Mouse (Mus musculus) mouse trophoblast stem cell (cell line): ENCODE data around the gene Slc25a26.

ENCODE experiments used
- in situ Hi-C, 2 experiments: fragments of 300-500 bp; cut with MseI, MboI; formaldehyde crosslinking; loops; 2 replicates in 1 of 2; 3 replicates in 1 of 2; pipeline ENCODE4 v1.15.1; 2025

Gene Slc25a26

DNA sequence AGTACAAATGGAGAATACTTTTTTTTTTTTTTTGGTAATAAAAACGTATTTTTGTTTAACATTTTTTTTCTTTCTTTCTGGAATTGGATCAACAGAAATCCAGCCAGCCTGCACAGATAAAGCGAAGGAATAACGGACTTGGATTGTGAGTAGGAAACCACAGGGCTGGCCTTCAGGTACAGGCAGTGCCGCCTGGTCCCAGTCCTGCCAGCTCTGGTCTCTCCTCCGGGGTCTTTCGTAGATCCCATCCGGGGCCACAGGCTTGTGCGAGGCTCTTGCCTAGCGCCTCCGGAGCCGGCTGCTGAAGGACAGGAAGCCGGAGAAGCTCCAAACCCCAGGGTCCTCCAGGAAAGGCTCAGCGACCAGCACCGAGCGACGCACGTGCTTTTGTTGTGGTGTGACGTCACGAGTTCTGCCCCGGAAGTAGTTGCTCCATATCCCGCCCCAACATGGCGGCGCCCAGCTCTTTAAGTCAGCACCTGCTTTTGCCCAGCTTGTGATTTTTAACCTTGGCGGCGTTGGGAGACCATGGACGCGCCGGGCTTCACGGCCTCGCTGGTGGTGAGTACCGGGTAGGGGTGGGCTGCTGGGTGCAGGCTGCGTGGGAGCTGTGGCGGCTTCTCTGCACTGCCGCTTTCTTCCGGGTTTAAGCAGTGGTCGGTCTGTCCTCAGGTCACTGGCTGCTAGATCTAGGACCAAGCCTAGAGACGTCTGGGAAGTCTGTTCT lies at the start of gene Slc25a26:
TSS of gene Slc25a26 (plus strand) at position 435 of the 727 bp plus-strand sequence.
- in situ Hi-C loops: no loop called here

DNA sequence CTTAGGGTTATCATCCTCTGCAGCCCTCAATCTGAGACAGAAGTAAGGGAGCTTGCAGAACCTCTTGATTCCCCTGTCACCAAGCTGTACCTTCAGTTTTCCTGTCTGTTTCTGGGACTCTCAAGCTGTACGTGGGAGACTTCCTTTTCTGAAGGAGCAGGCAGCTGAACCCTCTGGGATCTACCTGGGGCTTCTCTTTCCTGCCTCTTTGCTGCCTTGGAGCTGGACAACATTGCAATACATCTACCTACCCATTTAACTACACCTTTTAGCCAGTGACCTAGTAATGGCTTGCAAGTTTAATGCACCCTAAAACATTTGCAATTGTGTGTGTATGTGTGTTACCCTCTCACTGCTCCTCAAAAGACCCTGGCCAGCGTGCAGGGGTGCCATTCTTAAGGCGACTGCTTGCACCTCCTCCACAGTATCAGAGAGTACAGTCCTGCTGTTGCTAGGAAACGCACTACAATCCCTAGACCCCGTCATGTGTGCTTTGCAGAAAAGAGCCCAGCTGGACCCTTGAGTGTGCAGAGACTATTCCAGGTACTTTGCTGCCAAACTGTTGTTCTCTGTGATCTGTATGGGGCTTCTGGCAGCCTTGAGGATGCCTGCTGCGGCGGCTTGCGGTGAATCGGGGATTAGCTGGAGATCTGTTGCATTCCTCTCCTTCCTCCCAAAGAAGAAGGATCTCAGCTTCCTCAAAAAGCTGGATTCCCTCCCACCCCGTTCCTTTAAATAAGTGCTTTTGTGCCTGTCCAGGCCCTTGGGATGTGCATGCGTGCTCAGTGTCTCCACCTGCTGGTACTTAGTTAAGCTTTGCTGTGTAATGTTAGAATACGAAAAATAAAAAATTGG lies 35.9 kb upstream of the Slc25a26 start:
- in situ Hi-C loops: no loop called here

DNA sequence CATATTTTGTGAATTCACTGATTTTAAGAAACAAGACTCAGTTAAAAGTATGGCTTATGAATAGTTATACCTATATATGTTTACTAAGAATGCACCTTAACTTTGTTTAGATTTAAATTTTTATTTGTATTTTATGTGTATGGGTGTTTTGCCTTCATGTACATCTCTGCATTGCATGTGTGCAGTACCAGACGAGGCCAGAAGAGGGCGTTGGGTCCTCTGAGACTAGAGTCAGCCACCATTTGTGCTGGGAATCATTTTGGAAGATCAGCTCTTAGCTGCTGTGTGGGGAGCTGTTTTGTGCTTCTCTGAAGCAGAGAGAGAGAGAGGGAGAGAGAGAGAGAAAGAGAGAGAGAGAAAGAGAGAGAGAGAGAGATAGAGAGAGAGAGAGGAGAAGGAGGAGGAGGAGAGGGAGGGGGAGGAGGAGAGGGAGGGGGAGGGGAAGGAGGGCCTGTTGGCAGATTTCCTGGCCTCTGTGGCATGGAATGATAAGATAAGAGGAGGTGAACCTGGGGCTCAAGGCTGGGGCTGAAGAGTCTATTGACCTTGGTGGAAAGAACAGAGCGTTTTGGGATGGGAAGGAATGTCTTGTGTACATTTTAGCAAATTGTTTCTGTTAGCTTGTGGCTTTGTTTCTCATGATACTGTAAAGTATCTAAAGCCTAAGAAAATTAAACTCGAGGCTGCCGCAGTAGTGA lies 33.5 kb upstream of the Slc25a26 start:
- in situ Hi-C loops: no loop called here

DNA sequence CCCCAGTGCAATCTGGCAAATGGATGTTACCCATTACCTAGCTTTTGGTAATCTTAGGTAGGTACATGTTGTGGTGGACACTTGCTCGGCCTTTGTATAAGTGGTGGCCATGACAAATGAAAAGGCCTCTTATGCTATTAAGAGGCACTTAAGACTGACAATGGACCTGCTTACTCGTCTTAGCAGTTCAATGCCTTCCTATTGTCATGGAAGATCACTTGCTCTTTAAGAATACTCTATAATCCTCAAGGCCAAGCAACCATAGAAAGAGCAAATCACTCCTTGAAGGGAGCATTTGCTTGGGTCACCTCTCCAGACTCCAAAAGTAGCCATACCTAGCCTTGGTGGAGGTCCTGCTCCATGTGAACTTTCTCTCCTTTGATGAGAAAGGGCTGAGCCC lies 7.4 kb upstream of the Slc25a26 start:
- in situ Hi-C loops: no loop called here

DNA sequence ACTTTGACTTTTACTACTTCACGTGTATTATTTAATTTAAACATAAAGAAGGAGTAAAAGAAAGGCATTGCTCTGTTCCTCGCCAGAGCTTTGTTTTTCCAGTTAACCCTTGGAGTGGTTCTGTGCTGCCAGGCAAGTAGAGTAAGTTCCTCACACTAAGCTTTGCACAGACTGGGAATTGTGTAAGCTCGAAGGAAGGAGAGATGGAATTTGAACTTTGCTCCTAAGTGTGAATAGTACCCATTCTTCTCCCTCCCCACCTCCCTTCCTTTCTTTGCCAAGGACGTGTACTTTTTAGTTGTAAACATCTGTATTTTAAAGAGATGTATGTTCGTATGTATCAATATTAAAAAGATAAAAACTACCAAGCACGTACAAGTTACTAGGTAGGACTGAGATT lies 3.8 kb downstream of the Slc25a26 start:
- in situ Hi-C loops: no loop called here

DNA sequence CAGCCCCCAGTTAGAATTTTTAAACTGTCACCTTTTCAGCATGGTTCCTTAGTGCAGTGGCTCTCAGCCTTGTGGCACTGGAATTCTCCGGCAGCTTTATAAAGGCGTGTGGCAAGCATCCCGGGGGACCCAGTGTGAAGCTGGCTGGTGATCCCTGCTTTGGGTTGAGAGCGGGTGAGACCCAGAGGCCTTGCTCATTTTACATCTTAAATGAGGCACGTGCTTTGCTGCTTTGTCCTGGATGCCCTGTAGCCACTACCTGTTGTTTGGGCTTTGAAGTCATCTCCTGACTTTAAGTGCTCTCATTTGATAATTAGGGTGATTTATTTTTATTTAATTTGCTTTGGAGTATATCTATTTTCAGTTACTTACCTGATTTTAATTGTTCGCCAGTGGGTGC lies 7.8 kb downstream of the Slc25a26 start:
- in situ Hi-C loops: no loop called here

DNA sequence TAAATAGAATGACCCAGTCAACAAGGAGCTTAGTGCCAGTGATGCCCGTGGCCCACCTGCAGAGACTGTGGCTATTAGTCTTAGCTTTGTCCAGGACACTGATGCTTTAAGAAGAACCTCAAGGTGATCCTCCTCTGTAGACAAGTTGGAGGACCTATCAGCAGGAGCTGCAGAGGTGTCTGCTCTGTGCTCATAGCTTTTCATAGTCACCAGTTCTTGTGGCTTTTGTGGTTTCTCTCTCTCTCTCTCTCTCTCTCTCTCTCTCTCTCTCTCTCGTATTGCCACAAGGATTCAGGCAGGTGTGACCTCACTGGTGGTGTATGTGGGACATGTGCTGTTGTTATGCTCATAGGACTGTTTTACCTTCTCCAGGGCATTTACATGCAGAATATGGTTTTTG lies 8.7 kb downstream of the Slc25a26 start:
- in situ Hi-C loops: no loop called here

DNA sequence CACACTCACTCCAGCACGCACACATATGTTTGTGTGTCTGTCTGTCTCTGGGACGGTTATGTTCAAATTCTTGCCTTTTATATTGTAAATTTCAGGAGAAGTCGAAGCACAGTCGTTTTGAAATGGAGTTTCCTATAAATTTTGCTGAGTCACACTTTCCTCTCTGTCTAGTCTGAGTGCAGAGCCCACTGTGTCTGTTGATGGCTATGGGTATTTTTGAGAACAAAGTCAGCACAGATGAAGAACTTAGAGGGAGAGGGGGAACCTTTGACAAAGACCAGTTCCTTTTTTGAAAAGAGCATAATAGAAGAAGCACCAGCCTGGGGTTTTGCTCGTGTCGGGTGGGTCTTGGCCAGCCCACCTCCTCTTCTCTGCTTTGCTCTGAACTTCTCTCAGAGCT lies 9.1 kb downstream of the Slc25a26 start:
- in situ Hi-C loops: no loop called here

DNA sequence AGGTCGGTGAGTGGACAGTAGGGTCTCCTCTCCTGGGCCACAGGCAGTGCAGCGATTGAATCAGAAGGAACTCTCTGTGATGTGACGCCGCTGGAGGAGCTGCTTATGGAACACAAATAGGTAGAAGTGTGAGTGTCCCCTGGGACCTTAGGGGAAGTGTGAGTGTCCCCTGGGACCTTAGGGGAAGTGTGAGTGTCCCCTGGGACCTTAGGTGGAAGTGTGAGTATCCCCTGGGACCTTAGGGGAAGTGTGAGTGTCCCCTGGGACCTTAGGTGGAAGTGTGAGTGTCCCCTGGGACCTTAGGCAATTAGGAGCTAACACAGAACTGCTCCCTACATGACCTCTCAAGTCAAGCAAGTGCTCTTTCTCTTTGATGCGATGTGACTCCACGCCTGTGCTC lies 18.0 kb downstream of the Slc25a26 start:
- in situ Hi-C loops: no loop called here

DNA sequence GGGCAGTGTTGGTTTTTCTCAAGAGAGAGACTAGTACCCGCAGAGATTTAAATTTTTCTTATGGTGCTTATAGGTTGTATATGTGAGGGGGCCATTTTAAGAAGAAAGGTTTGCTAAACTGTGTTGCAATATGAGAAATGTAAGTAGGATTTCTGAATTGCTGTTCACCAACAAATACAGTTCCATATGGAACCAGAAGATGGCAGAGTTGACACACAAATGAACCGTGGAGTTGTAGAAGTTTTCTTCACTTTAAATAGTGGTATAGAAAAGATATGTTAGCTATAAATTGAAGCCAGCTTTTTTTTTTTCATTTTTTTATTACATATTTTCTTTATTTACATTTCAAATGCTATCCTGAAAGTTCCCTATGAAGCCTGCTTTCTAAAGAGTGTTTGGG lies 24.2 kb downstream of the Slc25a26 start:
- in situ Hi-C loops: no loop called here

DNA sequence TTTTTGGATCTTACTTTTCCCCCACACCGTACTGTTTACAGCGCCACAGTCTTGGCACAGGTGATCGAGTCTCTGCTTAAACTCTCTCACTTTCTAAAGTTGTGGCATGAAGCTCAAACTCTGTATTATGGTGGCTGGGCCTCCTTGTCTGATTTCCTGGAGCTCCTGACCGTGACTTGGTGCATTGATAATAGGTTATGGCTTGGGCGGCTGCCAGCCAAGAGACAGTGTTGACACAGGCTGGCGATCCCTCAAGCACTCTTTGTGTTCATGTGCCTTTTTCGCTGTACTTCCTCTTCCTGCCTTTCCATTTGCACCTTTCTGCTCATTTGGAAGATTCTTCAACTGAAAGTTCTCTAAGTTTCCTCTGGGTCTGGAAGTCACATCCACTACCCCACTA lies 30.6 kb downstream of the Slc25a26 start:
- in situ Hi-C loops: no loop called here

DNA sequence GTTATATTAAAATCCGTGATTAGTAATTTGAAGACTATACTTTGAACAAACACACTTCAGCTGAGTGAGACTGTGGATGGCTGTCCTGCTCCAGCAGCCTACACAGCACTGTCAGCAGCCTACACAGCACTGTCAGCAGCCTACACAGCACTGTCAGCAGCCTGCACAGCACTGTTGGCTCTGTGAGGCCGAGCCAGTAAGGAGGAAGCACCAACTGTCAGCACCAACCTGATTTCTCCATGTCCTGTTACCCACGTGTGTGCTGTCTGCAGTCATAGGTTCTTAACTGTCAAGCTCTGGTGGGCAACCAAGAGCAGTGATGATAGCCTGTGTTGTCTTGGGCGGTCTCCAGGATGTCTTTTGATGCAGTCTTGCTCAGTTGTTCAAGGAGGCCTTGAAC lies 32.0 kb downstream of the Slc25a26 start:
- in situ Hi-C loops: no loop called here

DNA sequence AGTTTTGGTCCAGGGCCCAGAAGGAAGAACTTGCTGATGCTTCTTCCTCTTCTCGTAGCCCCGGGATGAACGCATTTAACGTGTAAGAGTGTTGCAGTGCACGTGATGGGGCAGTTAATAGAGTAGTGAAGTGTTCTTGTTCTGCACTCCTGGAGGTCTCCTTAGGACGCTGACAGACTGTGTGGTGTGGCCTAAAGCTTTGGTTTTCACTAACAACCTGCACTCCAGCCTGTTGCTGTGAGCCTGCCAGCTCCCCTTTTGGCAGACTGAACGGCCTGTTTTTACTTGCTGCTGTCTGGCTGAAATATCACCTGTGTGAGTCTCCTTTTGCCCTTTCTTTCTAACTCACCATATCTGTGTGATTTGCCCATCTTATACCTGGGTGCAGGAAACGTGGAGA lies 36.3 kb downstream of the Slc25a26 start:
- in situ Hi-C loops: no loop called here

DNA sequence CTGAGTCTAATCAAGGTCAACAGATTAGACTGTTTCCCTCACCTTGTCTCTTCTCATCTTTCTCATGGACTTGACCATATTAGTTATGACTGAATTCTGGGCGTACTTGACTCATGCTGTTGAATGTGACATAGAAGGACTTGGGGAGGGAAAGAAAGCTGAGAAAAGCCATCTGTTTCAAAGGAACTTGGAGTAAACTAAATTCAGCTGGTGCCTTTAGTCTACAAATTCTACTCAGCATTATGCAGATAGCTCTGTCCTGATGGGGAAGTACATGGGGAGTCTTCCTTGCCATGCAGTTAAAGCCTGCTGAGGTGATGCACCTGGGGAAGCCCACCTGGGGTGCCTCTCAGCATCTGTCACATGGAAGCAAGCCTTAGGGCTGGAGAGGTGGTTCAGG lies 37.5 kb downstream of the Slc25a26 start:
- in situ Hi-C loops: no loop called here

DNA sequence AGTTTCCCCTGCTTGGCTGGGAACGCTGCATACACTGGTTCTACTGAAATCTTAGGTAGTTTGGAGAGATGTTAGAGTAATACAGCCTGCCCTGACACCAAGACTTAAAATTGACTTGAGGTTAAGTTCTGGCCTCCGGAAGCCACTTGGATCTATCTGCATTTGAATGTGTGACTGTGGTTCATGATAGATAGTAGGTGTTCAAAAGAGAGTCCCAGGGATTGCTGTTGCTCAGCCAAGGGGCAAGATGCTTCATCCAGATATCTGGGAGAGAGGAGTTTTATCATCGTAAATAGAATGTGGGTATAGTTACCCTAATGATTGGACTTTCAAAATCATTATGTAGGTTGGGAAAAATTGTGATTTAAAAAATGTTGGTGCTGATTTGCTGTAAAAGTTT lies 40.0 kb downstream of the Slc25a26 start:
- in situ Hi-C loops: loop anchor here (10.0 kb wide), 2 partner anchors 435 to 445 kb away; no protein-coding TSS in a partner anchor

DNA sequence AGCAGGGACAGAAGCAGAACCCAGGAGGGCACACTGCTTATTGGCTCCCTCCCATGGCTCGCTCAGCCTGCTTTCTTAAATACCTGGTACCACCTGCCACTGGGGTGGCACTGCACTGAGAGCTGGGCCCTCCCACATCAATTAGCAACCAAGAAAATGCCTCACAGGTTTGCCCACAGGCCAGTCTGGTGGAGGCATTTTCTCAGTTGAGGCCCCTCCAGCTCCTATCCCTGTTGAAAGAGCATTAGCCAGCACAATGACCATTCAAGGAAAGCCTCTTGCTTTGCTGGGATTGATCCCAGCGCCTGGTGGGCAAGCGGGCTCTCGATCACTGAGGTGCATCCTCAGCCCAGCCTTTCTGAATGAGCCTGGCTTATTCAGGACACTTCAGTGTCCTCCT lies 40.5 kb downstream of the Slc25a26 start:
- in situ Hi-C loops: loop anchor here (10.0 kb wide), 2 partner anchors 434 to 444 kb away; no protein-coding TSS in a partner anchor

DNA sequence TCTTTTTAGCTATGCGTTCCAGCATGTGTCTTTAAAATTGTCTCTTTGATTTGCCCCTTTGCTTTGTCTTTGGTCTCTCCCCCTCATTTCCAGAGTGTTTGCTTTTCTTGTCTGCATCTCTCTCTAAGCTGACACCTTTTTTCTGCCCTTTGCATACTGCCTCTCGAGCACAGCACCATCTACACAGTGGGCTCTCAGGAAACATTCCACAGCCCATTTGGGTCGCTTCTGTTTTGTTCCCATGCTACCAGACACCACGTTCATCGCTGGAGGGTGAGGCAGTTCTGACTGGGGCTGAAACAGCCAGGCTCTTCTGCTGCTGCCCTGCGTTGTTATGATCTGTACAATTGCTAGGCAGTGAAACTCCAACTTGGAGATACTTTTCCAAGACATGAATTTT lies 41.0 kb downstream of the Slc25a26 start:
- in situ Hi-C loops: loop anchor here (10.0 kb wide), 2 partner anchors 434 to 444 kb away; no protein-coding TSS in a partner anchor

DNA sequence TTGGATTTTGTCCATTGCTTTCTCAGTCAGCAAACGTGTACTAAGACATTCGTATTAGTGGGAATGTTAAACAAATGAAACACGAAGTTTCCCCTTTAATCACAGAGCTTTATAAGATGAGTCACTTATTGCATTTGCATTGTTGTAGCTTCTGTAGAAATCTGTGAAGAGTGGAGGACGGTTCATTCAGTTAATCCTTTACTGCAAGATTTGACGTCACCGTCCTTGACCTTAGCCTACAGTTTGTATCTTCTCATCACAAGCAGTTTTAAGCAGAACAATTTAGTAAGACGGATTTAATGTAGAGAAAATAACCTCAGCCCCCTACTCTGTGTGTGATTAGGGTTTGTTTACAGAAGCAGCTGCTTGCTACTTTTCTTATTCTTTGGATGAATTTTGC lies 41.7 kb downstream of the Slc25a26 start:
- in situ Hi-C loops: loop anchor here (10.0 kb wide), 2 partner anchors 433 to 443 kb away; no protein-coding TSS in a partner anchor

DNA sequence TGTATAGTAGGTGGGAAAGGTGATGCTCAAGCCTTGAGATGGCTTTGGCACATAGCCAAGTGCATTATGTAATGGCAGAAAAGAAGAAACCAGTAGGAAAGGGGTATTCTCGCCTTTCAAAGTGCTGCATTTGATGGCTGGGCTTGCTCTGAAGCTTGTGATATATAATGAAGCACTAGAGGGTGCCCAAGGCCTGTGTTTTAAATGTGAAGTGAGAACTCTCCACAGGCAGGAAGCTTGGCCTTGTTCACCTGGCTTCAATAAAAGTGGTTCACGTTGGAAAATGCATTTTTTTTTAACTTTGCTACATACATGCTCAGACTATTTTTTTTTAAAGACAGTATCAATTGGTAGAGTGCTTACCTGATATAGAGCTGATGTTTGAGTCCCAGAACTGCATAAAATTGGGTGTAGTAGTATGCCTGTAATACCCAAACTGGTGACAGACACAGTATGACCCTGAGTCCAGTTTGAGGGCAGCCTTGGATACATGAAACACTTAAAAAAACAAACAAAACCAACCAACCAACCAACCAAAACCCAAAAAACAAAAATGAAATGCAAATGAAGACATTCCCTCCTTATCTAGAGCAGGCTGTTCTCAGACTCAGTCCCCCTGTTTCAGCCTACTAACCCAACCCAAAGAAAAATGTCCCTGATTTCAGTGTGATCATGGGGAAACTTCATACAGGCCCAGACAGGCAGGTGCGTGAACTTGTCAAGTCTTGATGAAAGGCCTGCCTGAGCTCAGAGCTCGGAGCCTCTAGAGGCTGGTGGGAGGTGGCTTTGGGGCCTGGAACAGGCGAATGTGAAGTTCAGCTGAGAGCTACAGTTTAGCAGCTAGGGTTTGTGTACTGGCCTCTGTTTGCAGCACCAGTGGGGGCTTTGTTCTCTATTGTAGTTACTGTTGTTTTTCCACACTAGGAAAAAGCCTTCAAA lies 44.0 kb downstream of the Slc25a26 start:
- in situ Hi-C loops: loop anchor here (10.0 kb wide), 2 partner anchors 431 to 441 kb away; no protein-coding TSS in a partner anchor

DNA sequence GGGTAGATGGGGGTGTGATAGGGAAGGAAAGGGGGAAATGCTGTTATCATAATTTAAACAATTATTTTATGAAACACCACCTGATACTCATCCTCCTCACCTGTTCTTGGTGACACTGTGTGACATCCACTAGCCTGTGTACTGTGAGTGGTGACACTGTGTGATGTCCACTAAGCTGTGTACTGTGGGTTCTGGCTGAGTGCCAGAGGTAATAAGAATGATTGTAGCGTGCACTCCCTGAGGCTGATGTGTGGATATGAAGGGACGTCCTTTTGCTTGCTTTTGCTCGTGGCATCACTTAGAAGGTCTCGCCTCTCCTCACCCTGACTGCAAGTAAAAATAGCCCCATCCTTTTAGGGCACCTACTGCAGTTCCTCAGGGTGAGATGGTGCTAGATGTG lies 47.1 kb downstream of the Slc25a26 start:
- in situ Hi-C loops: loop anchor here (10.0 kb wide), 2 partner anchors 428 to 438 kb away; no protein-coding TSS in a partner anchor

DNA sequence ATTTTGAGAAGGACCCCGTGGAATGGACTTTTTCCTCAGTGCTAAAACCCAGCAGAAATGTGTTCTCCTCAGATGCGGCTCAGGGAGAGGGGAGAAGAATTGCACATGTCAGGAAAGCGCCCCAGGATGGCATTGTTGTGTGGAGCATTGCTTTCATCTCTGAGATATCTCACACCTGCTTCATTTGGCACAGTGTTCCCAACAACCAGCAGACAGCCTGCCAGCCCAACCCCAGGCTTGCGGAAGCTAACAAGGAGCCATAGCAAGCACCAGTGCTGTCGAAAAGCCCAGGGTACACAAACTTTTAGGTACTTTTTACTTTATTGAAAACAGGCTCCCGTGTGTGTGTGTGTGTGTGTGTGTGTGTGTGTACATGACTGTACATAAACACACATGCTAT lies 50.2 kb downstream of the Slc25a26 start:
- in situ Hi-C loops: no loop called here
